Mouse (Mus musculus) ES-Bruce4 (cell line): Measurements from ENCODE around the gene Col5a1. TPM values are rescaled to one million over a fixed set of nuclear protein-coding genes. Genes with fewer than 3 reads are reported as not detected.

Experiments used
- H3K27ac ChIP-seq: 2 replicates; pipeline ENCODE4 v1.5.1; 2012; ENCODE audit warnings: low read length, inconsistent platforms; ENCODE audit not compliant: insufficient read depth
- H3K27me3 ChIP-seq: 2 replicates; pipeline ENCODE4 v1.6.1; 2012; ENCODE audit warnings: mild to moderate bottlenecking, low read length, inconsistent platforms; ENCODE audit not compliant: control insufficient read depth, poor library complexity, insufficient read depth, severe bottlenecking
- H3K36me3 ChIP-seq: 2 replicates; pipeline ENCODE4 v1.6.1; 2012; ENCODE audit warnings: inconsistent platforms, mild to moderate bottlenecking, low read length, moderate library complexity; ENCODE audit not compliant: control insufficient read depth, poor library complexity, insufficient read depth, severe bottlenecking
- H3K4me1 ChIP-seq: one replicate; pipeline ENCODE4 v1.8.1; 2011; ENCODE audit warnings: low read length; ENCODE audit not compliant: control insufficient read depth, insufficient read depth
- H3K4me3 ChIP-seq: 2 replicates; pipeline ENCODE4 v1.5.1; 2011; ENCODE audit warnings: low read depth, mild to moderate bottlenecking, low read length
- H3K9ac ChIP-seq: 2 replicates; pipeline ENCODE4 v1.6.1; 2012; ENCODE audit warnings: low read depth, mild to moderate bottlenecking, inconsistent platforms; ENCODE audit not compliant: poor library complexity, severe bottlenecking
- H3K9me3 ChIP-seq: replicated peaks from 2 replicates; pipeline ENCODE4 v1.6.1; 2012; ENCODE audit warnings: mild to moderate bottlenecking, low read length, inconsistent platforms; ENCODE audit not compliant: control insufficient read depth, poor library complexity, insufficient read depth, severe bottlenecking
- CTCF ChIP-seq: IDR thresholded peaks from one replicate; pipeline ENCODE4 v1.8.1; 2011; ENCODE audit warnings: low read depth, low read length
- EP300 ChIP-seq: IDR thresholded peaks from 2 replicates; pipeline ENCODE4 v1.6.1; 2011; ENCODE audit warnings: low read depth, low read length; ENCODE audit not compliant: insufficient read depth
- POLR2A ChIP-seq: IDR thresholded peaks from one replicate; pipeline ENCODE4 v1.8.1; 2011; ENCODE audit warnings: low read length; ENCODE audit not compliant: insufficient read depth
- polyA plus RNA-seq: library from polyadenylated mRNA; stranded (reverse); fragments of >200 nt; gene quantifications from 2 replicates; pipeline ENCODE4 v1.2.4, GENCODE M21; 2011; ENCODE audit warnings: low read depth; ENCODE audit not compliant: missing spikeins, insufficient read depth, insufficient read length

Col5a1 gene
- polyA plus RNA-seq, 1 experiment = 19.3 TPM

DNA sequence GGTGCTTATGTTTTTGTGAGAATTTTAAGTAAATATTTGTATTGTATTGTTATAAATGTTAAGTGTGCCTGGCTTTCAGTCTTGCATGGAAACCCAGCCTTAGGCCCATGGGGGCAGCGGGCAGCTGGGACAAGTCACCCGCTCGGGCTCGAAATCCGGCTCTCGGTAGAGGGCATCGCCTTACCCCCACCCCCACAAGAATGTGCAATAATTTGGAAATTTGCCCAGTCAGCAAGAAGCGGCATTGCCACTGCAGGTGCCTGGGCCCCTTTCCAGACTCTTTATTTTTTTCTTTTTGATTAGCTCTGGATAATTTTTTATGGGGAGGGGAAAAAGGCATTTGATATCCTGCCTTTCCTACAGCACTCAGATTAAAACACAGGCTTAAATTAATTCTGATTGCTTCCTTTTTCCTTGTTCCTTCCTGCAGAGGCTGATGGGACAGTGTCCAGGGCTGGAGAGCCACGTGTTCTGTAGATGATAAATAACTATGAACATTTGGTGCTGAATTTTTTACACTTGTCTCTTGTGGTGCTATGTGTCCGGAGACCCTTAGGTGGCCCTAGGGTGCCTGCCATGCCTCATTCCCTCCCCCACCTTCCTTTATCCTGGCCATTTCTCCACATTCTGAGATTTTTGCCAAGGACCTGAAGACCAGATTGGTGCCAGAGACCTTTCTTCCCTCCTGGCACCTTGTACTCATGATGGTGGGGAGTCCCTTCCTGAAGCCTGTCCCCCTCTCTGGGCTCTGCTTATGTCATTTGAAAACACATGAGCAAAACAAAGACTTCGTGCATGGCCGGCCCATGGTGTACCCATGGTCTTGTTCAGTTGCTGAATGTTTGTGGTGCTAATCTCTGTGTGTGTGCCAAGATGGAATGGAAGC, 151.5 kb downstream of the Col5a1 start:
- TF ChIP-seq EP300 = no peak
- no peak for TF ChIP-seq CTCF
- TF ChIP-seq POLR2A = no peak
- no peaks in the 10 kb centered on the region for H3K4me1 ChIP-seq
- no peaks in the 10 kb centered on the region for H3K9me3 ChIP-seq
- H3K9ac ChIP-seq = no peak overlapping the region
- H3K27ac ChIP-seq = no peak overlapping the region
- H3K27me3 ChIP-seq = no peaks in the 10 kb centered on the region
- H3K36me3 ChIP-seq = no peaks in the 10 kb centered on the region
- no peak overlapping the region for H3K4me3 ChIP-seq

DNA sequence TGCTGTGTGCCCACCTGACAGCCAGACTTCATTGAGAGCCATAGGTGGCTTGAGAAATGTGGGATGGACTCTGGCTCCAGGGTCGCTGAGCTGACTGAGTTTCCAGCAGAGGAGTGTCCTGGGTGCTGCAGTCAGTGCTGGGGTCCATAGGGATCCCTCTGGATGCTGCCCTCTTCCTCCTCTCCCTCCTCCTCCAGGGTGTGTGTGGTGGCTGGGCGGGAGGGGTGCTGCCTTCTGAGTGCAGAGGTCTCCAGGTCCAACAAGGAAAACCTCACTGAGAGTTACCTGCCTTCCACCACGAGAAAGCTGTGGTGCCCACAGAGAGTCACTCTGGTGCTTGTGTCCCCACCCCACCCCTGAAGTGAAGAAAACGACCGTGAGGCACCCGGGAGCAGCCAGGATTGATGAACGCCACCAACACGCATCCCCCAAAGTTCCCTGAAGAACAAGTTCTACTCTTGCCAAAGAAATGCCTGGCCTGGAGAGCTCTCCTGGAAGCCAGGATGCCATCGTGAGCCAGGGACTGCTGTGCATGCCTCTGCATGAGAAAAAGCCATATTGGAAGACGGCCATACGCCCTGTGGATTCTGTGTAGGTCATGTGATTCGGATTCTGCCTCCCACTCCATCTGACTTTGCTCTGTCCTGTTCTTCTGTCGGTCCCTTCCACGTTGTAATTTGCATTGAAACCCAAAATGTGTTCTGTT, 152.3 kb downstream of the Col5a1 start:
- no peak overlapping the region for H3K4me3 ChIP-seq
- no peak overlapping the region for H3K27ac ChIP-seq
- H3K36me3 ChIP-seq = no peaks in the 10 kb centered on the region
- H3K27me3 ChIP-seq = no peaks in the 10 kb centered on the region
- no peaks in the 10 kb centered on the region for H3K9me3 ChIP-seq
- H3K9ac ChIP-seq = no peak overlapping the region
- H3K4me1 ChIP-seq = no peaks in the 10 kb centered on the region
- no peak for TF ChIP-seq POLR2A
- no peak for TF ChIP-seq EP300
- no peak for TF ChIP-seq CTCF

DNA sequence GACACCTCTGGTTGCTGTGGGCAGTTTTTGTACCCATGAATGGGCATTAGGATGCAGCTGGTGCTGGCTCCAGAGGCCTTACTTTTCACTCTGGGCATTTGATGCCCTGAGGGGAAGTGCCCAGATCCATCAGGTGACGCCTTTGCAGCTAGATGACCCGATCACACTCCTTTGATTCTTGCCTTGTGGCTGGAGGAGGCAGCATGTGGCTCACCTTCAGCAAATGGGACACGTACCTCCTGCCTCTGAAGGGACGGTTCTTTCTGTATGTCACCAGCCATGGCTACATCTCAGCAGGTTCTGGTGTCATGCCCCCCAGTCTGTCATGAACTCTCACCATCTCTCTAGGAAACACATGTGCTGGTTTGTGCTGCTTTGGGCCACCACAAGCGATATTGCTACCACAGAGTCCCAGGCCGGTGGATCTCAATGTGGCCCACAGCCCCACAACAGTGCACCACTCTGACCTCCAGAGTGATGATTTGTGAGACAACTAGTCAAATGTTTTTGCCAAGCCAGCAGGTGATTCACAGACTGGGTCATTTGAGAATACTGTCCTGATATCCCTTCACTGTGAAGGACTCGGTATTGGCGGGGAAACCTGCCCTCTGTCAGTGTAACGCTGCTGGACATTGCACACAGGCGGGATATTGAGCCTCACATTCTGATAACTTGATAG, 153.6 kb downstream of the Col5a1 start:
- H3K36me3 ChIP-seq = no peaks in the 10 kb centered on the region
- no peaks in the 10 kb centered on the region for H3K4me1 ChIP-seq
- no peaks in the 10 kb centered on the region for H3K9me3 ChIP-seq
- no peaks in the 10 kb centered on the region for H3K27me3 ChIP-seq
- H3K27ac ChIP-seq = no peak overlapping the region
- no peak overlapping the region for H3K9ac ChIP-seq
- H3K4me3 ChIP-seq = no peak overlapping the region
- TF ChIP-seq CTCF = no peak
- TF ChIP-seq EP300 = no peak
- no peak for TF ChIP-seq POLR2A

DNA sequence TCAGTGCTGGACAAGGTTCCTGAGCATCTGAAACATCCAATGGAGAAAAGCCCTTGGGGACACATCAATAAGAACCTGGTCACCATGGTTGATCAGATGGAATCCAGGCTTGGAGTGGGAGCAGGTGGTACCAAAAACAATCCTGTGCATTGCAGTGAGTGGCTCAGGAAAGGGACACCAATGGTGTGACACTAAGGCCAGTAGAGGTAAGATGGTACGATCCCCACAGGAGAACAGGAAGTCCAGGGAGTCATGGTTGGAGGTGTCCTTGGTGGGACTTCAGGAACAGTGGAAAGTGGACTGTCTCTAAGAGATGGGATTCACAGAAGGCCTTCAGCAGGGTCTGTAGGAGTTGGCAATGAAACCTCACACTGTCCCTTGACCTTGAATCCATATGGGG, 154.2 kb downstream of the Col5a1 start:
- Histone ChIP-seq H3K9ac (no peak overlapping the region), H3K36me3 (no peaks in the 10 kb centered on the region), H3K4me1 (no peaks in the 10 kb centered on the region), H3K27ac (no peak overlapping the region), H3K9me3 (no peaks in the 10 kb centered on the region), H3K27me3 (no peaks in the 10 kb centered on the region), H3K4me3 (no peak overlapping the region)
- TF ChIP-seq POLR2A (no peak), CTCF (no peak), EP300 (no peak)

DNA sequence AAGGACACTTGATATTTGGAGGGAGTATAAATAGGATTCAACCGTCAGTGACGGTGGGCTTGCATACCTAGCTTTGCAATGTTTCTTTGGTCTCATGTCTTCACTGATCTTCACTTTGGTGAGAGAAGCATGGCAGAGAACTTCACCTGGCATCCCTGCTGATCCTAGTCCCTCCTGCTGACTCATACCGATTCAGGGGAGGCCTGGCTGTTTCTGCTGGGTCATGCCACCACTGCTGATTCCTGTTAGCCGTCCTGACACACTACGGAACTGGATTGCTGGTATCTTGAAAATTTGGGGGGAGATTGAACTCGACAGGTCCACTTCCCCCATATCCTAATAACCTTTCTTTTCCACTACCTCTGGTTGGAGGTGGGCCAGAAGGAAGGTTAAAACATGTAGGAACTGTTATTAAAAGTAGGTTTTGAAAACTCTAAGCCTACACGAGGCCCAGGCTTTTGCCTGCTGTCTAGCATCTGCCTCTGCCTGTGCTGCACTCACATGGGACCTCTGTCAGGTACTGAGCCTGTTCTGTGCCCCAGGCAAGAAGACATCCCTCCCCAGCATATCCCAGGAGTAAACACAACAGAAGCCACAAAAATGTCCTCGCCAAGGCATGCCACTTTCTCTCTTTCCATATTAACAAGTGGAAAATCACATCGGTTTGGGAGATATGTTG, 158.8 kb downstream of the Col5a1 start:
- Histone ChIP-seq H3K9me3 (no peaks in the 10 kb centered on the region), H3K27ac (no peak overlapping the region)
- TF ChIP-seq EP300 (no peak), CTCF (no peak), POLR2A (no peak)

More for the DNA sequence above, 158.8 kb downstream of the Col5a1 start:
- Histone ChIP-seq H3K36me3 (no peaks in the 10 kb centered on the region), H3K27me3 (no peaks in the 10 kb centered on the region), H3K9ac (no peak overlapping the region), H3K4me3 (no peak overlapping the region), H3K4me1 (no peaks in the 10 kb centered on the region)
